Mouse (Mus musculus) thymus, adult 2 months (tissue): ENCODE results near the gene Olfr113. TPM values are rescaled to one million over a fixed set of nuclear protein-coding genes. Genes with fewer than 3 reads are reported as not detected.

Experiments
- DNase-seq: peaks from one replicate; pipeline ENCODE4 v3.0.0; 2021
- H3K27ac ChIP-seq: fragments of 200-500 bp; 2 replicates; pipeline ENCODE4 v1.5.1; 2012; ENCODE audit warnings: low read length, control low read depth; ENCODE audit not compliant: control insufficient read depth, insufficient read depth
- H3K27me3 ChIP-seq: fragments of 200-500 bp; 2 replicates; pipeline ENCODE4 v1.6.1; 2012; ENCODE audit warnings: mild to moderate bottlenecking, low read length, moderate library complexity, mixed read lengths; ENCODE audit not compliant: control insufficient read depth, insufficient read depth
- H3K36me3 ChIP-seq: fragments of 200-500 bp; 2 replicates; pipeline ENCODE4 v1.6.1; 2012; ENCODE audit warnings: mild to moderate bottlenecking, low read length, moderate library complexity; ENCODE audit not compliant: control insufficient read depth, insufficient read depth
- H3K4me1 ChIP-seq: fragments of 200-500 bp; replicated peaks from 2 replicates; pipeline ENCODE4 v1.6.1; 2012; ENCODE audit warnings: low read length; ENCODE audit not compliant: control insufficient read depth, insufficient read depth
- H3K4me3 ChIP-seq: fragments of 200-500 bp; 2 replicates; pipeline ENCODE4 v1.5.1; 2012; ENCODE audit warnings: mild to moderate bottlenecking, low read length, control low read depth, moderate library complexity; ENCODE audit not compliant: control insufficient read depth, insufficient read depth
- CTCF ChIP-seq: fragments of 200-500 bp; IDR thresholded peaks from 2 replicates; pipeline ENCODE4 v1.5.1; 2012; ENCODE audit warnings: mild to moderate bottlenecking, control low read depth, low read length, moderate library complexity, borderline replicate concordance; ENCODE audit not compliant: control insufficient read depth, poor library complexity, insufficient read depth; ENCODE audit errors: extremely low read depth
- POLR2A ChIP-seq: fragments of 200-500 bp; IDR thresholded peaks from 2 replicates; pipeline ENCODE4 v1.6.1; 2012; ENCODE audit warnings: mild to moderate bottlenecking, low read length, control low read depth, moderate library complexity; ENCODE audit not compliant: control insufficient read depth, poor library complexity, insufficient read depth; ENCODE audit errors: extremely low read depth
- WGBS: fragments of 180-500 bp; shearing (Covaris S2); methylation state at CpG from one replicate; pipeline ENCODE4 v1.1.7; 2018; 5-methylcytosine and 5-hydroxymethylcytosine counted together
- polyA plus RNA-seq: library from polyadenylated mRNA; depleted of rRNA; stranded (reverse); fragments of >200 nt; gene quantifications from 2 replicates; pipeline ENCODE4 v1.2.3, GENCODE M21; 2012; rRNA removed

Gene Olfr113
- not detected in 2 replicates for polyA plus RNA-seq

GRCm38 (mm10) chr17:37577563-37577962 lies at the start of gene Olfr113:
Olfr113 (minus strand) TSS chr17:37577663.
- Histone ChIP-seq H3K36me3 (no peaks in the 10 kb centered on the region), H3K27me3 (no peaks in the 10 kb centered on the region), H3K27ac (no peak within 1 kb of the TSS), H3K4me3 (no peak within 1 kb of the TSS), H3K4me1 (no peaks in the 10 kb centered on the region)
- no peak for DNase-seq
- TF ChIP-seq POLR2A (no peak), CTCF (no peak)

- no peak for TF ChIP-seq CTCF
- no peak for TF ChIP-seq POLR2A
- WGBS: 87% methylated on average over 2 of the region's 2 CpGs
- no peaks in the 10 kb centered on the region for H3K36me3 ChIP-seq
- H3K4me3 ChIP-seq: no peak within 1 kb of the TSS
- H3K4me1 ChIP-seq: no peaks in the 10 kb centered on the region
- no peak for DNase-seq
- no peak within 1 kb of the TSS for H3K27ac ChIP-seq
- H3K27me3 ChIP-seq: no peaks in the 10 kb centered on the region
Observed at GRCm38 (mm10) chr17:37627009-37627408, 49.5 kb upstream of the Olfr113 start, which contains the start of the genes Olfr115 and Olfr116. Olfr115 (minus strand) TSS chr17:37627109. Olfr116 (minus strand) TSS chr17:37627199.

- Histone ChIP-seq H3K4me3 (no peak within 1 kb of the TSS), H3K4me1 (no peaks in the 10 kb centered on the region), H3K36me3 (no peaks in the 10 kb centered on the region), H3K27ac (no peak within 1 kb of the TSS), H3K27me3 (no peaks in the 10 kb centered on the region)
- DNase-seq: no peak
- TF ChIP-seq POLR2A: no peak
- no peak for TF ChIP-seq CTCF
Observed at GRCm38 (mm10) chr17:37592643-37593042, 15.2 kb upstream of the Olfr113 start, which contains the start of gene Olfr114. Olfr114 (minus strand) TSS chr17:37592743.

GRCm38 (mm10) chr17:37569351-37569750 lies 8.1 kb downstream of the Olfr113 start, which contains the start of gene Olfr112:
Olfr112 (minus strand) TSS chr17:37569451.
- TF ChIP-seq CTCF (no peak), POLR2A (no peak)
- no peak within 1 kb of the TSS for H3K4me3 ChIP-seq
- H3K27ac ChIP-seq: no peak within 1 kb of the TSS
- H3K27me3 ChIP-seq: no peaks in the 10 kb centered on the region
- H3K36me3 ChIP-seq: no peaks in the 10 kb centered on the region
- no peaks in the 10 kb centered on the region for H3K4me1 ChIP-seq
- no peak for DNase-seq

- TF ChIP-seq POLR2A: no peak
- DNase-seq: no peak
- no peaks in the 10 kb centered on the region for H3K36me3 ChIP-seq
- WGBS: 54% methylated on average over 1 of the region's 1 CpGs
- H3K27me3 ChIP-seq: no peaks in the 10 kb centered on the region
- no peaks in the 10 kb centered on the region for H3K4me1 ChIP-seq
- no peak overlapping the region for H3K4me3 ChIP-seq
- H3K27ac ChIP-seq: no peak overlapping the region
Observed at GRCm38 (mm10) chr17:37558913-37559615, 18.4 kb downstream of the Olfr113 start.

GRCm38 (mm10) chr17:37543800-37544435 lies 33.5 kb downstream of the Olfr113 start:
- no peak for DNase-seq
- WGBS: 77% methylated on average over 3 of the region's 3 CpGs
- no peak for TF ChIP-seq CTCF
- no peak for TF ChIP-seq POLR2A

More at GRCm38 (mm10) chr17:37543800-37544435, 33.5 kb downstream of the Olfr113 start:
- Histone ChIP-seq H3K27me3 (no peaks in the 10 kb centered on the region), H3K27ac (no peak overlapping the region), H3K36me3 (no peaks in the 10 kb centered on the region), H3K4me1 (no peaks in the 10 kb centered on the region), H3K4me3 (no peak overlapping the region)
